Comparison of ENCODE assay signal across 23 mouse cellular contexts in genomic region chr6:137076731-137077130, GRCm38 (mm10).
DNase-seq lines count a peak whose midpoint lies in the region; ATAC-seq lines count a peak whose summit lies in the region.
"Had no signal": no experiment of that assay in that cellular context is flagged by ENCODE, and none has a peak within 500 bp of the region (broad histone marks: within the 10 kb centered on the region; RNA-seq: fewer than 3 reads in every experiment).

No protein-coding gene starts in this region.

- H3K4me1 ChIP-seq in embryonic facial prominence, embryonic 14.5 days (ENCODE audit: control insufficient read depth, insufficient read depth, low read length) = peaks cover 11% of the 10 kb centered on the region; the same call in 1 of the 2 replicates
- H3K4me1 ChIP-seq: hindbrain, embryonic 13.5 days; megakaryocyte, embryonic 14.5 days; stomach, embryonic 15.5 days had no signal

- no peaks in the 10 kb centered on the region for H3K27me3 ChIP-seq in embryonic facial prominence, embryonic 14.5 days (replicated peaks; ENCODE audit: control insufficient read depth, insufficient read depth, low read length)
- H3K27me3 ChIP-seq: heart, embryonic 12.5 days; hindbrain, embryonic 13.5 days; megakaryocyte, embryonic 14.5 days; stomach, embryonic 15.5 days had no signal

- no peak for ATAC-seq in embryonic facial prominence, embryonic 14.5 days (ENCODE audit: low read depth)
- no peak for ATAC-seq in frontal cortex, adult (ENCODE audit: low TSS enrichment)
- ATAC-seq: forebrain, embryonic 16.5 days; inflammation-experienced regulatory T-cells, adult 6 months; liver, postnatal 0 days; midbrain, embryonic 16.5 days had no signal

- peak overlapping the region; percentile 69 for H3K27ac ChIP-seq in embryonic facial prominence, embryonic 14.5 days (replicated peaks; ENCODE audit: low read depth, low read length)
- H3K27ac ChIP-seq: hindbrain, embryonic 13.5 days; layer of hippocampus, adult 2 months; stomach, embryonic 15.5 days had no signal

- H3K9ac ChIP-seq in embryonic facial prominence, embryonic 14.5 days (ENCODE audit: low read depth, low read length) = no peak overlapping the region
- H3K9ac ChIP-seq: heart, embryonic 12.5 days; hindbrain, embryonic 13.5 days; liver, postnatal 0 days; stomach, embryonic 15.5 days had no signal

- H3K36me3 ChIP-seq in embryonic facial prominence, embryonic 14.5 days (ENCODE audit: control insufficient read depth, insufficient read depth, low read length) = no peaks in the 10 kb centered on the region
- H3K36me3 ChIP-seq: heart, embryonic 12.5 days; hindbrain, embryonic 13.5 days; stomach, embryonic 15.5 days had no signal

- H3K4me2 ChIP-seq in embryonic facial prominence, embryonic 14.5 days (ENCODE audit: low read depth, low read length) = no peak overlapping the region
- H3K4me2 ChIP-seq: heart, embryonic 12.5 days; hindbrain, embryonic 13.5 days; stomach, embryonic 15.5 days had no signal

- peak; percentile 73 to 79 for DNase-seq in adrenal gland, adult (ENCODE audit: inconsistent age in 2 of 2, low spot score in 1 of 2)
- DNase-seq in adrenal gland, postnatal 4 days (ENCODE audit: low spot score in 2 of 2) = no peak
- DNase-seq in heart, postnatal 4 days = peak; percentile 14
- DNase-seq in heart, adult 11 months = no peak
- peak; percentile 65 for DNase-seq in adrenal gland, adult 2 months
- DNase-seq in embryonic facial prominence, embryonic 14.5 days (ENCODE audit: low spot score) = no peak
- no peak for DNase-seq in left cerebral cortex, adult 11 months (ENCODE audit: low spot score)
- DNase-seq: cerebellum, adult 9-10 months; gastrocnemius, postnatal 36 days; kidney, postnatal 10 days; left cerebral cortex, postnatal 4 days; liver, postnatal 0 days; lung, postnatal 14 days; right cerebral cortex, postnatal 25 days had no signal

- no peak overlapping the region for H3K4me3 ChIP-seq in embryonic facial prominence, embryonic 14.5 days (ENCODE audit: low read depth, low read length)
- H3K4me3 ChIP-seq: heart, embryonic 12.5 days; hindbrain, embryonic 13.5 days; layer of hippocampus, adult 2 months; megakaryocyte, embryonic 14.5 days; stomach, embryonic 15.5 days had no signal

- WGBS in embryonic facial prominence, embryonic 14.5 days = 85% methylated on average over 13 of the region's 13 CpGs

- no peaks in the 10 kb centered on the region for H3K9me3 ChIP-seq in embryonic facial prominence, embryonic 14.5 days (ENCODE audit: control insufficient read depth, low read length)
- H3K9me3 ChIP-seq: heart, embryonic 12.5 days; megakaryocyte, embryonic 14.5 days; stomach, embryonic 15.5 days had no signal

Comparison
In these comparisons a context has a peak if more than half of its experiments do, and no peak if none do; other contexts are left out.
1. DNase-seq: peak in adrenal gland, adult (2 of 2), heart, postnatal 4 days (single experiment) and adrenal gland, adult 2 months (single experiment); none in adrenal gland, postnatal 4 days (0 of 2), heart, adult 11 months (single experiment), embryonic facial prominence, embryonic 14.5 days (single experiment) and left cerebral cortex, adult 11 months (single experiment).